Mouse (Mus musculus): Measurements from ENCODE around the gene Ckap5. TPM values are rescaled to one million over a fixed set of nuclear protein-coding genes. Genes with fewer than 3 reads are reported as not detected.

Gene Ckap5
- polyA plus RNA-seq, 1 experiment from 2014 or later, result 164 TPM

GRCm38 (mm10) chr2:91645354-91645753, 118.8 kb downstream of the Ckap5 start:
- ATAC-seq (ENCODE audit: low FRiP score, low read depth), result no peak
- WGBS, result 96% methylated on average over 15 of the region's 15 CpGs
- no peaks in the 10 kb centered on the region for H3K27me3 ChIP-seq

GRCm38 (mm10) chr2:91645811-91646210, 119.2 kb downstream of the Ckap5 start:
- Histone ChIP-seq H3K4me1 (peaks cover 12% of the 10 kb centered on the region), H3K4me3 (no peak overlapping the region), H3K9me3 (no peaks in the 10 kb centered on the region), H3K4me2 (replicated peaks) (no peak overlapping the region), H3K27ac (replicated peaks) (no peak overlapping the region), H3K36me3 (peaks cover 58% of the 10 kb centered on the region), H3K27me3 (no peaks in the 10 kb centered on the region), H3K9ac (replicated peaks) (no peak overlapping the region)
- WGBS, result 94% methylated on average over 11 of the region's 11 CpGs
- ATAC-seq (ENCODE audit: low FRiP score, low read depth), result no peak

More at GRCm38 (mm10) chr2:91645354-91645753, 118.8 kb downstream of the Ckap5 start:
- peaks cover 58% of the 10 kb centered on the region for H3K36me3 ChIP-seq
- H3K4me3 ChIP-seq, result no peak overlapping the region
- no peak overlapping the region for H3K9ac ChIP-seq (replicated peaks)
- no peak overlapping the region for H3K4me2 ChIP-seq (replicated peaks)
- peaks cover 9% of the 10 kb centered on the region for H3K4me1 ChIP-seq
- no peak overlapping the region for H3K27ac ChIP-seq (replicated peaks)
- H3K9me3 ChIP-seq, result no peaks in the 10 kb centered on the region

GRCm38 (mm10) chr2:91646733-91647132, 120.2 kb downstream of the Ckap5 start:
- Histone ChIP-seq H3K27ac (replicated peaks) (no peak overlapping the region), H3K4me3 (no peak overlapping the region)
- no peak for ATAC-seq (ENCODE audit: low FRiP score, low read depth)

GRCm38 (mm10) chr2:91649152-91649551, 122.6 kb downstream of the Ckap5 start:
- WGBS, result 4% methylated on average over 15 of the region's 15 CpGs
- Histone ChIP-seq H3K4me1 (peaks cover 28% of the 10 kb centered on the region), H3K4me2 (replicated peaks) (peak overlapping the region; percentile 100), H3K9me3 (no peaks in the 10 kb centered on the region), H3K27me3 (no peaks in the 10 kb centered on the region), H3K9ac (replicated peaks) (peak overlapping the region; percentile 95), H3K27ac (replicated peaks) (peak overlapping the region; percentile 80), H3K36me3 (peaks cover 52% of the 10 kb centered on the region), H3K4me3 (peak overlapping the region; percentile 90)
- peak; percentile 1; the same call in 1 of the 2 replicates for ATAC-seq (ENCODE audit: low FRiP score, low read depth)

More at GRCm38 (mm10) chr2:91646733-91647132, 120.2 kb downstream of the Ckap5 start:
- Histone ChIP-seq H3K9me3 (no peaks in the 10 kb centered on the region), H3K4me1 (peaks cover 17% of the 10 kb centered on the region), H3K27me3 (no peaks in the 10 kb centered on the region), H3K36me3 (peaks cover 60% of the 10 kb centered on the region), H3K9ac (replicated peaks) (no peak overlapping the region), H3K4me2 (replicated peaks) (no peak overlapping the region)
- WGBS, result 34% methylated on average over 1 of the region's 1 CpGs

GRCm38 (mm10) chr2:91649553-91650359, 123.2 kb downstream of the Ckap5 start, which contains the start of the genes Zfp408 and Arhgap1:
TSS of gene Zfp408 (minus strand) at chr2:91649791.
TSS of gene Arhgap1 (plus strand) at chr2:91649860.
- Histone ChIP-seq H3K4me2 (replicated peaks) (peak within 1 kb of the TSS; percentile 100), H3K4me3 (peak within 1 kb of the TSS; percentile 90), H3K9me3 (no peaks in the 10 kb centered on the region), H3K9ac (replicated peaks) (peak within 1 kb of the TSS; percentile 95), H3K27me3 (no peaks in the 10 kb centered on the region), H3K36me3 (peaks cover 52% of the 10 kb centered on the region), H3K27ac (replicated peaks) (peak within 1 kb of the TSS; percentile 80), H3K4me1 (peaks cover 28% of the 10 kb centered on the region)
- peak; percentile 94 for ATAC-seq (ENCODE audit: low FRiP score, low read depth)
- under 1% methylated on average over 44 of the region's 44 CpGs for WGBS

GRCm38 (mm10) chr2:91650360-91650995, 123.9 kb downstream of the Ckap5 start:
- Histone ChIP-seq H3K4me1 (peaks cover 28% of the 10 kb centered on the region), H3K27me3 (no peaks in the 10 kb centered on the region)
- peak; percentile 71 for ATAC-seq (ENCODE audit: low FRiP score, low read depth)

GRCm38 (mm10) chr2:91651458-91652258, 125.1 kb downstream of the Ckap5 start:
- Histone ChIP-seq H3K9me3 (no peaks in the 10 kb centered on the region), H3K9ac (replicated peaks) (0 out of 2 replicates have a peak overlapping the region, but pooled peaks have one; percentile 11), H3K4me3 (no peak overlapping the region), H3K27ac (replicated peaks) (no peak overlapping the region), H3K27me3 (no peaks in the 10 kb centered on the region), H3K4me1 (peaks cover 28% of the 10 kb centered on the region), H3K4me2 (replicated peaks) (no peak overlapping the region), H3K36me3 (peaks cover 52% of the 10 kb centered on the region)
- ATAC-seq (ENCODE audit: low FRiP score, low read depth), result no peak
- 87% methylated on average over 14 of the region's 14 CpGs for WGBS

More at GRCm38 (mm10) chr2:91650360-91650995, 123.9 kb downstream of the Ckap5 start:
- H3K4me3 ChIP-seq, result peak overlapping the region; percentile 90
- no peaks in the 10 kb centered on the region for H3K9me3 ChIP-seq
- H3K27ac ChIP-seq (replicated peaks), result peak overlapping the region; percentile 80
- WGBS, result 14% methylated on average over 16 of the region's 16 CpGs
- peak overlapping the region; percentile 100 for H3K4me2 ChIP-seq (replicated peaks)
- peaks cover 52% of the 10 kb centered on the region for H3K36me3 ChIP-seq
- H3K9ac ChIP-seq (replicated peaks), result peak overlapping the region; percentile 95

GRCm38 (mm10) chr2:91652863-91653262, 126.3 kb downstream of the Ckap5 start:
- H3K9me3 ChIP-seq, result no peaks in the 10 kb centered on the region
- peaks cover 52% of the 10 kb centered on the region for H3K36me3 ChIP-seq
- H3K4me3 ChIP-seq, result no peak overlapping the region
- no peak for ATAC-seq (ENCODE audit: low FRiP score, low read depth)
- no peak overlapping the region for H3K9ac ChIP-seq (replicated peaks)
- no peak overlapping the region for H3K27ac ChIP-seq (replicated peaks)
- H3K27me3 ChIP-seq, result no peaks in the 10 kb centered on the region
- H3K4me1 ChIP-seq, result peaks cover 28% of the 10 kb centered on the region
- H3K4me2 ChIP-seq (replicated peaks), result no peak overlapping the region
- WGBS, result 43% methylated on average over 6 of the region's 6 CpGs

- WGBS, result 89% methylated on average over 5 of the region's 5 CpGs
- peaks cover 19% of the 10 kb centered on the region for H3K4me1 ChIP-seq
- ATAC-seq (ENCODE audit: low FRiP score, low read depth), result no peak
- H3K9me3 ChIP-seq, result no peaks in the 10 kb centered on the region
- no peaks in the 10 kb centered on the region for H3K27me3 ChIP-seq
- peaks cover 59% of the 10 kb centered on the region for H3K36me3 ChIP-seq
- no peak overlapping the region for H3K27ac ChIP-seq (replicated peaks)
- no peak overlapping the region for H3K9ac ChIP-seq (replicated peaks)
- no peak overlapping the region for H3K4me2 ChIP-seq (replicated peaks)
- H3K4me3 ChIP-seq, result no peak overlapping the region
These were observed 128.8 kb downstream of the Ckap5 start for GRCm38 (mm10) chr2:91655388-91655787.

GRCm38 (mm10) chr2:91655827-91656226, 129.3 kb downstream of the Ckap5 start:
- no peaks in the 10 kb centered on the region for H3K27me3 ChIP-seq
- peaks cover 59% of the 10 kb centered on the region for H3K36me3 ChIP-seq
- H3K27ac ChIP-seq (replicated peaks), result no peak overlapping the region
- H3K4me2 ChIP-seq (replicated peaks), result no peak overlapping the region
- peaks cover 15% of the 10 kb centered on the region for H3K4me1 ChIP-seq
- no peak for ATAC-seq (ENCODE audit: low FRiP score, low read depth)
- no peak overlapping the region for H3K9ac ChIP-seq (replicated peaks)
- H3K9me3 ChIP-seq, result no peaks in the 10 kb centered on the region
- H3K4me3 ChIP-seq, result no peak overlapping the region
- WGBS, result 90% methylated on average over 6 of the region's 6 CpGs

- no peak overlapping the region for H3K4me3 ChIP-seq
- H3K27me3 ChIP-seq, result no peaks in the 10 kb centered on the region
- H3K4me2 ChIP-seq (replicated peaks), result no peak overlapping the region
- no peak overlapping the region for H3K27ac ChIP-seq (replicated peaks)
- H3K4me1 ChIP-seq, result peaks cover 10% of the 10 kb centered on the region; the same call in 1 of the 2 replicates
- no peaks in the 10 kb centered on the region for H3K9me3 ChIP-seq
- no peak for ATAC-seq (ENCODE audit: low FRiP score, low read depth)
- 74% methylated on average over 8 of the region's 8 CpGs for WGBS
- no peak overlapping the region for H3K9ac ChIP-seq (replicated peaks)
- peaks cover 65% of the 10 kb centered on the region for H3K36me3 ChIP-seq
These were observed 130.2 kb downstream of the Ckap5 start for GRCm38 (mm10) chr2:91656774-91657173.
